Mouse (Mus musculus) hindbrain, embryonic 13.5 days (tissue): ENCODE results near the gene Erv3. TPM values are rescaled to one million over a fixed set of nuclear protein-coding genes. Genes with fewer than 3 reads are reported as not detected.
A peak's percentile ranks its signal among the peaks of the same experiment; 100 is the strongest.

Source experiments
- ATAC-seq: fragments of 200-750 bp; cut with Nextera tagmentation; 2 replicates; pipeline ENCODE4 v1.8.0; 2017; ENCODE audit warnings: moderate TSS enrichment; ENCODE audit not compliant: low FRiP score
- H3K27ac ChIP-seq: fragments of 300-500 bp; sonication (generic); 2 replicates; pipeline ENCODE4 v1.5.1; 2015; ENCODE audit warnings: inconsistent platforms, mild to moderate bottlenecking, moderate library complexity
- H3K27me3 ChIP-seq: fragments of 300-500 bp; sonication (generic); 2 replicates; pipeline ENCODE4 v1.6.1; 2015; ENCODE audit warnings: mild to moderate bottlenecking, inconsistent platforms
- H3K36me3 ChIP-seq: fragments of 300-500 bp; sonication (generic); 2 replicates; pipeline ENCODE4 v1.6.1; 2015; ENCODE audit warnings: mild to moderate bottlenecking, inconsistent platforms
- H3K4me1 ChIP-seq: fragments of 300-500 bp; sonication (generic); replicated peaks from 2 replicates; pipeline ENCODE4 v1.6.1; 2015; ENCODE audit warnings: inconsistent platforms
- H3K4me2 ChIP-seq: fragments of 300-500 bp; sonication (generic); 2 replicates; pipeline ENCODE4 v1.6.1; 2015; ENCODE audit warnings: inconsistent platforms, mild to moderate bottlenecking, moderate library complexity
- H3K4me3 ChIP-seq: fragments of 300-500 bp; sonication (generic); 2 replicates; pipeline ENCODE4 v1.5.1; 2015; ENCODE audit warnings: mild to moderate bottlenecking, inconsistent platforms
- H3K9ac ChIP-seq: fragments of 300-500 bp; sonication (generic); 2 replicates; pipeline ENCODE4 v1.6.1; 2015; ENCODE audit warnings: mild to moderate bottlenecking, inconsistent platforms
- H3K9me3 ChIP-seq: fragments of 300-500 bp; sonication (generic); 2 replicates; pipeline ENCODE4 v1.6.1; 2016; ENCODE audit warnings: inconsistent platforms
- WGBS: fragments of 180-500 bp; shearing (Covaris S2); methylation state at CpG from one replicate; pipeline ENCODE4 v1.1.7; 2015; 5-methylcytosine and 5-hydroxymethylcytosine counted together
- polyA plus RNA-seq: library from polyadenylated mRNA; unstranded; fragments of >200 nt; fragmentation: Nextera tagmentation; extraction: Ambion mirVana; gene quantifications from 2 replicates; pipeline ENCODE4 v1.2.1, GENCODE M21; 2015

Erv3 gene
- polyA plus RNA-seq, 1 experiment from 2014 or later = not detected

GRCm38 (mm10) chr2:131812480-131813137 lies 46.9 kb downstream of the Erv3 start:
- Histone ChIP-seq H3K27me3 (peaks cover 17% of the 10 kb centered on the region), H3K4me2 (no peak overlapping the region), H3K9ac (no peak overlapping the region), H3K4me1 (0 out of 2 replicates have a peak, but pooled peaks cover 6% of the 10 kb centered on the region), H3K27ac (no peak overlapping the region), H3K4me3 (no peak overlapping the region), H3K9me3 (no peaks in the 10 kb centered on the region), H3K36me3 (no peaks in the 10 kb centered on the region)
- WGBS = 20% methylated on average over 23 of the region's 23 CpGs
- peak; percentile 81 for ATAC-seq

GRCm38 (mm10) chr2:131811607-131812006 lies 47.9 kb downstream of the Erv3 start:
- Histone ChIP-seq H3K9ac (no peak overlapping the region), H3K4me3 (no peak overlapping the region), H3K9me3 (no peaks in the 10 kb centered on the region), H3K4me2 (no peak overlapping the region), H3K36me3 (no peaks in the 10 kb centered on the region), H3K4me1 (0 out of 2 replicates have a peak, but pooled peaks cover 6% of the 10 kb centered on the region), H3K27ac (no peak overlapping the region), H3K27me3 (peaks cover 17% of the 10 kb centered on the region)
- ATAC-seq = no peak
- WGBS = 85% methylated on average over 2 of the region's 2 CpGs

GRCm38 (mm10) chr2:131808856-131809255 lies 50.7 kb downstream of the Erv3 start:
- H3K4me1 ChIP-seq = 0 out of 2 replicates have a peak, but pooled peaks cover 6% of the 10 kb centered on the region
- no peaks in the 10 kb centered on the region for H3K36me3 ChIP-seq
- no peak overlapping the region for H3K4me3 ChIP-seq
- H3K27me3 ChIP-seq = peaks cover 16% of the 10 kb centered on the region
- H3K9me3 ChIP-seq = no peaks in the 10 kb centered on the region
- no peak overlapping the region for H3K27ac ChIP-seq
- 38% methylated on average over 7 of the region's 7 CpGs for WGBS
- no peak for ATAC-seq
- H3K9ac ChIP-seq = 0 out of 2 replicates have a peak overlapping the region, but pooled peaks have one; percentile 49
- no peak overlapping the region for H3K4me2 ChIP-seq

- Histone ChIP-seq H3K27ac (no peak overlapping the region), H3K4me3 (no peak overlapping the region), H3K9ac (no peak overlapping the region), H3K36me3 (no peaks in the 10 kb centered on the region), H3K4me2 (no peak overlapping the region), H3K9me3 (no peaks in the 10 kb centered on the region), H3K4me1 (0 out of 2 replicates have a peak, but pooled peaks cover 6% of the 10 kb centered on the region), H3K27me3 (peaks cover 6% of the 10 kb centered on the region; the same call in 1 of the 2 replicates)
- ATAC-seq = no peak
- WGBS = 65% methylated on average over 11 of the region's 11 CpGs
Measured at GRCm38 (mm10) chr2:131807660-131808059, 51.9 kb downstream of the Erv3 start.

GRCm38 (mm10) chr2:131806863-131807262 lies 52.7 kb downstream of the Erv3 start:
- Histone ChIP-seq H3K4me2 (no peak overlapping the region), H3K4me1 (0 out of 2 replicates have a peak, but pooled peaks cover 6% of the 10 kb centered on the region), H3K9me3 (no peaks in the 10 kb centered on the region), H3K27ac (no peak overlapping the region), H3K36me3 (no peaks in the 10 kb centered on the region), H3K9ac (no peak overlapping the region), H3K4me3 (no peak overlapping the region), H3K27me3 (peaks cover 5% of the 10 kb centered on the region; the same call in 1 of the 2 replicates)
- ATAC-seq = no peak
- 79% methylated on average over 7 of the region's 7 CpGs for WGBS

GRCm38 (mm10) chr2:131805306-131805705 lies 54.2 kb downstream of the Erv3 start:
- Histone ChIP-seq H3K4me1 (0 out of 2 replicates have a peak, but pooled peaks cover 6% of the 10 kb centered on the region), H3K9ac (no peak overlapping the region), H3K4me2 (no peak overlapping the region), H3K4me3 (no peak overlapping the region), H3K27me3 (no peaks in the 10 kb centered on the region), H3K36me3 (no peaks in the 10 kb centered on the region), H3K27ac (no peak overlapping the region), H3K9me3 (no peaks in the 10 kb centered on the region)
- ATAC-seq = no peak
- WGBS = 54% methylated on average over 1 of the region's 1 CpGs

GRCm38 (mm10) chr2:131803801-131804200 lies 55.7 kb downstream of the Erv3 start:
- Histone ChIP-seq H3K4me2 (no peak overlapping the region), H3K9ac (no peak overlapping the region), H3K27ac (no peak overlapping the region), H3K27me3 (no peaks in the 10 kb centered on the region), H3K4me3 (no peak overlapping the region), H3K36me3 (no peaks in the 10 kb centered on the region), H3K4me1 (0 out of 2 replicates have a peak, but pooled peaks cover 3% of the 10 kb centered on the region), H3K9me3 (no peaks in the 10 kb centered on the region)
- 88% methylated on average over 3 of the region's 3 CpGs for WGBS
- no peak for ATAC-seq

Other genes with a start within 250 kb of the Erv3 start
- 113 and 118 TPM in 2 replicates for gene Prnp, start 50.2 kb upstream of the Erv3 start, polyA plus RNA-seq
- gene Prn, start 50.2 kb upstream of the Erv3 start, polyA plus RNA-seq = not detected in 2 replicates
- gene Prnd, start 91.1 kb upstream of the Erv3 start, polyA plus RNA-seq = 11.8 and 13.3 TPM in 2 replicates
- gene Rassf2, start 170.5 kb upstream of the Erv3 start, polyA plus RNA-seq = 29.6 and 30.6 TPM in 2 replicates